Mouse (Mus musculus) G1E-ER4 (cell line): ENCODE measurements around the gene Ccdc134. TPM values are rescaled to one million over a fixed set of nuclear protein-coding genes. Genes with fewer than 3 reads are reported as not detected.

Source experiments
- GATA1 ChIP-seq: IDR thresholded peaks from one replicate; pipeline ENCODE4 v1.8.0; 2012; ENCODE audit warnings: low read length, inconsistent platforms
- polyA plus RNA-seq: library from polyadenylated mRNA; stranded (reverse); fragments of >175 nt; gene quantifications from 2 replicates; pipeline ENCODE4 v1.2.3, GENCODE M21; 2012

Gene Ccdc134
- polyA plus RNA-seq, 1 experiment, result 3.7 TPM

DNA sequence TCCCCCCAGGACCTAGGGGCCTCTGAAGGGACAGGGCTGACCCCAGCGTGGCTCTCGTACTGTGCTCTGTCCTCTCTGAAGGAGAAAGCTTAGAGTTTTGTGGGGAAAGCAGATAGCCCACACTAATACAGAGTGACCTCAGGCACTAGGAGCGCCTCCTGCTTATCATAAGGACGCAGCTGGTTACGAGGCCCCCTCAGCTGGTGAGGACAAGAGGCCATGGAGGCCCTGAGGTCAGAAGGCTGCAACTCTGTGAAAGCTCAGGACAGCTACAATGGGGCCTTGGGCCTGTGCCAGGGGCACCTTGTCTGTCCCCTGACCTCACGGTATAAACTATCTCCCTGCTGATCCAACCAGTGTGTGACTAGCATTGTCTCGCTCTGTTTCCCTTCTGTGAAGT lies 56.5 kb downstream of the Ccdc134 start:
- no peak for TF ChIP-seq GATA1

DNA sequence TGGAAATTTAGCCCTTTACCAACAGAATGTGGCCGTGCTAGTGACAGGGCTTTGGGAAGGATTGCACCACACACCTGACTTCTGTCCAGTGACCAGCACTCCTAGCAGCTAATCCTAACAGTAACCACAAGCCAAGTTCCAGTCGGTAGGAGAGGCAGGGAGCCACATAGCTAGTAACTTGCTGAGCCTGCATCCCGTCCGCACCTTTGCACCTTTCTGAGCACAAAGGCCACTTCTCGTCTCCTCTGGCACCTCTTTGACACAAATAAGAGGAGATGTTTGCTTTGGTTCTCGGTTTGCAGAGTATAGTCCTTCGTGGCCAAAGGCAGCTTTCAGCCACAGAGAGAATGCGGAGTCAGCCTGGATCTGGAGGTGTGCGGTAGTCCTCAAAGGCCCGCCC lies 56.9 kb downstream of the Ccdc134 start:
- no peak for TF ChIP-seq GATA1

DNA sequence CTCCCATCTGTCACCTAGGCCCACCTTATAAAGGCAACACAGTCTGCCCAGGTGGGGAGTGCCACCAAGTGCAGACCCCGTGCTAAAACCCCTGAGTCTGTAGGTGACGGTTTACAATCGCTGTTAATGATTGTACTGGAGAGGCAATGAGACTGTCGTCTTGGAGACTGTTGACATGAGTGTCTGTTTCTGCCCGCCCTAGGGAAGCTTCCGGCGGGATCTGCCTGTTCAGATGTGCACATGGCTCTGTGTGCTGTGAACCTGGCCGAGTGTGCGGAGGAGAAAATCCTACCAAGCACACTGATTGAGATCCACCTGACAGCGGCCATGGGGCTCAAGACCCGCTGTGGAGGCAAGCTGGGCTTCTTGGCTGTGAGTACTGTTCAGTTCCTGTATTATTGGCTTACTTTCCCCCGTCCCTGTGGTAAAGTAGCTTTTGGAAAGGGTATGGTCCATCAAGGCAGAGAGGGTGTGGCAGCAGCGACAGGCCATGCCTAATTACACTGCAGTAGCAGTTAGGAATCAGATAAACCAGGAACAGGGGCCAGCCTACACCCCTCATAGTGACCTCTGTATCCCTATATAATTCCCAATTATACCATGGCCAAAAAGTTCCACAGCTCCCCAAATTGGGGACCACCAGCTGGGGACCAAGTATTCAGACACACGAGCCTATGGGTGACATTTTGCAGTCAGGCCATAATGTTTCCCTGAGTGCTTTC lies 57.5 kb downstream of the Ccdc134 start:
- TF ChIP-seq GATA1, result no peak

DNA sequence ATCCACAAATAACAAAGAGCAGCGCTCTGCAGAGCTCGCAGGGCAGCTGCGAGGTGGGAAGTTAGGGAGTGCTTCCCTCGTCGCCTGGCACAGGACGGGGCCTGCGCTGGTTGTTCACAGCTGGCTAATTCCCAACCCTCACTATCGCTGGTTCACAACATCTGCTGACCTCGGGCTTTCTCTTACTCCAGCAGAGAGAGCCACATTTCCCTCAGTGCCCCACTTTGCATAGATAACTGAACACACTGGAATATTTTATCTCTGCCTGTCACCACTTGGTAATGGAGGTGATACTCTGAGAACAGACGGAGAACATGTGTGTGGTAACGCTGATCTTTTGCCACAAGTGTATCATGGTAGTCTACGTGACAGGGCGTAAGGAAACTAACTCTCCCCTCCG lies 58.4 kb downstream of the Ccdc134 start:
- peak; percentile 81 for TF ChIP-seq GATA1

DNA sequence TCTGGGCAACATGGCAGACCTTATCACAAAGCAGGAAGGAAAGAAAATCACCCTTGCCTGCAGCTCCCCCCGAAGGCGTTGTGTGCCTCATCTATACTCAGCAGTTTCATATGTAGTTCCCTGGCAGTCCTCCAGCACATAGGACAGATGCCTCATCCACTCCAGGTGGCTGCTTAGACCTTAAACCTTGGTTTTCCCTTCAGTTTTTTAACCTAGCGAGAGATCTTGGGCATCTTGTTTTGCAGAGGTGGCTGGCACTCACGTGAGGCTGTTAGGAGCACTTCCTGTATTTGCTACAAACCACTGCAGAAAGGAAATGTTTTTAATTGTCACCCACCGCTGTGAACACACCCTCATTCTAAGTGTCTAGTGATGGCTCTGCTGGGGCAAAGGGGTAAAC lies 59.2 kb downstream of the Ccdc134 start:
- TF ChIP-seq GATA1, result no peak

DNA sequence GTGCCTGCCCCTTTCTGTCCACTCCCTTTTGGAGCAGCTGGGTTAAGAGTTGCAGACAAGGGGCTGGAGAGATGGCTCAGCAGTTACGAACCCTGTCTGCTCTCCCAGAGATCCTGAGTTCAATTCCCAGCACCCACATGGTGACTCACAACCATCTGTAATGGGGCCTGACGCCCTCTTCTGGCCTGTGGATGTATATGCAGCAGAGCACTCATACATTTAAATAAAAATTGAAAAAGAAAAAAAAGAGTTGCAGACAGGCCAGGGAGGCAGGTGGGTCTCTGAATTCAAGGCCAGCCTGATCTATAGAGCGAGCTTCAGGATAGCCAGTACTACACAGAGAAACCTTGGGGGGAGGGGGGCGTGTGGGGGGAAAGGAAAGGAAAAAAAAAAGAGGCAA lies 59.7 kb downstream of the Ccdc134 start:
- no peak for TF ChIP-seq GATA1

DNA sequence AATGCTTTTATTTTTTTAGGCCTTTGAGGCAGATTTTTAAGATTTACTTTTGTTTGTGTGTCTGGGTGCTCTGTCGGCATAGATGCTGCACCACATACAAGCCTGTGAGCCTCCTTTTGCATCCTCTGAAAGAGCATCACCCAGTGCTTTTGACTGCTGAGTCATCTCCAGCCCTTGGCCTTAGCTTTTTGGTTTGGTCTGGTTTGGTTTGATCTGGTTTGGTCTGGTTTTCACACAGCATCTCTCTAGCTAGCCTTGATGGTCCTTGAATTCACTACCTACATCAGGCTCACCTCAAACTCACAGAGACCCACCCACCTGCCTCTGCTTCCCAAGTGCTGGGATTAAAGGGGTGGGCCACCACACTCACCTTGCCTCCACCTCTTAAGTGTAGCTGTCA lies 60.2 kb downstream of the Ccdc134 start:
- TF ChIP-seq GATA1, result no peak

DNA sequence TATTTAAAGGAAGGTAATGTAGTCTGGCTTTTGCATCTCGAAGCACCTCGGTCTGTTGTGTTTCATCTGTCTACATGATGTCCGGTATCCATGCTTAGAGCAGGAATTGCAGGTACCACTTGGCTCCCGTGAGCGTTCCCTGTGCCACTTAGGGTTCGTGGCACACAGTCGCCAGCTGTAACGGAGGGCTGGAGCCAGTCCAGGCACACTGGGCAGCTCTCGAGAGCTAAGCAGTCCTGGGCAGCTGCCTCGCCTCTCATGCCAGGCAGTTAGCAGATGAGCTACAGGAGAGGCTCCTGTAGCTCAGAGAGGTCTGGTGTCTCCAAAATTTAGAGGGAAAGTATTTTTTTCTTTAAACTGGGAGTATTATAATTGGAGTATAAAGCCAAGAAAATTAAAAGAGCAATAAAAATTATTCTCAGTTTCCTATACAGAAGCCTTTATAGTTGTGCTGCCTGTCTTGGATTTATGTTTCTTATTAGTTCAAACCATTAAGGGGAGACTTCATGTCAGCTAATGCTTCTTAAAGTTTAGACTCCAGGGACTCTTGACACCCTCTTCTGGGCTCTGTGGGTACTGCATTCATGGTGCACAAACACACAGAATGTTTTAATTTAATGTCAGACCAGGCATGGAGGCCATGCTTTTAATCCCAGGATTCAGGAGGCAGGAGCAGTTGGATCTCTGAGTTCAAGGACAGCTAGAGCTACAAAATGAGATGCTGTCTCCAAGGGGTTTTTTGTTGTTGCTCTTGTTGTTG lies 60.9 kb downstream of the Ccdc134 start:
- no peak for TF ChIP-seq GATA1

Other genes starting within 250 kb of the Ccdc134 start
- 66.1 and 86.3 TPM in 2 replicates for gene Polr3h, start 201.7 kb upstream of the Ccdc134 start, polyA plus RNA-seq
- gene Csdc2, start 191.2 kb upstream of the Ccdc134 start, polyA plus RNA-seq, result not detected in 2 replicates
- gene Pmm1, start 167.0 kb upstream of the Ccdc134 start, polyA plus RNA-seq, result 93.6 and 105 TPM in 2 replicates
- gene 1700029P11Rik, start 147.4 kb upstream of the Ccdc134 start, polyA plus RNA-seq, result not detected in 2 replicates
- gene Xrcc6, start 140.1 kb upstream of the Ccdc134 start, polyA plus RNA-seq, result 8.4 and 12.7 TPM in 2 replicates
- 45.7 and 65.4 TPM in 2 replicates for gene Desi1, start 94.1 kb upstream of the Ccdc134 start, polyA plus RNA-seq
- 25.8 and 229 TPM in 2 replicates for gene Snu13, start 80.3 kb upstream of the Ccdc134 start, polyA plus RNA-seq
- gene 4930407I10Rik, start 68.8 kb upstream of the Ccdc134 start, polyA plus RNA-seq, result not detected in 2 replicates
- gene Mei1, start 57.9 kb upstream of the Ccdc134 start, polyA plus RNA-seq, result not detected in 2 replicates
- 533 and 536 TPM in 2 replicates for gene Srebf2, start 19.3 kb downstream of the Ccdc134 start, polyA plus RNA-seq
- gene Shisa8, start 84.9 kb downstream of the Ccdc134 start, polyA plus RNA-seq, result not detected in 2 replicates
- gene Tnfrsf13c, start 96.4 kb downstream of the Ccdc134 start, polyA plus RNA-seq, result 0.81 and 1.5 TPM in 2 replicates
- gene Cenpm, start 116.8 kb downstream of the Ccdc134 start, polyA plus RNA-seq, result 177 and 187 TPM in 2 replicates
- gene 1500009C09Rik, start 124.5 kb downstream of the Ccdc134 start, polyA plus RNA-seq, result not detected in 2 replicates
- gene Sept3, start 147.0 kb downstream of the Ccdc134 start, polyA plus RNA-seq, result not detected in 2 replicates
- gene Wbp2nl, start 171.0 kb downstream of the Ccdc134 start, polyA plus RNA-seq, result not detected in 2 replicates
- gene Naga, start 211.0 kb downstream of the Ccdc134 start, polyA plus RNA-seq, result 80.2 and 134 TPM in 2 replicates
- 14.1 and 19.9 TPM in 2 replicates for gene Pheta2, start 211.0 kb downstream of the Ccdc134 start, polyA plus RNA-seq
- 111 and 132 TPM in 2 replicates for gene Smdt1, start 211.0 kb downstream of the Ccdc134 start, polyA plus RNA-seq
- 293 and 322 TPM in 2 replicates for gene Ndufa6, start 226.4 kb downstream of the Ccdc134 start, polyA plus RNA-seq